Mouse (Mus musculus): ENCODE data around the gene Abcb8. TPM values are rescaled to one million over a fixed set of nuclear protein-coding genes. Genes with fewer than 3 reads are reported as not detected.

Gene Abcb8
- total and polyA plus RNA-seq, 3 experiments: 76.9 to 124 TPM; not detected in 1

GRCm38 (mm10) chr5:24387264-24388241, 5.9 kb upstream of the Abcb8 start:
- Histone ChIP-seq H3K27me3 (ENCODE audit: control insufficient read depth in 1 of 2, insufficient read depth in 2 of 2, low read length in 2 of 2) (no peaks in the 10 kb centered on the region), H3K4me3 (ENCODE audit: control insufficient read depth in 1 of 2, insufficient read depth in 1 of 2, low read depth in 2 of 2, low read length in 2 of 2) (peak overlapping the region; percentile 69 to 76), H3K36me3 (ENCODE audit: control insufficient read depth in 1 of 2, insufficient read depth in 2 of 2, low read length in 2 of 2) (peaks cover 0 to 29% of the 10 kb centered on the region in 2 experiments; a peak in 2 of 4 replicates), H3K79me2 (ENCODE audit: control insufficient read depth, insufficient read depth, low read length, poor library complexity) (peaks cover 29% of the 10 kb centered on the region), H3K9me3 (replicated peaks; ENCODE audit: insufficient read depth, low read length) (no peaks in the 10 kb centered on the region), H3K27ac (ENCODE audit: control insufficient read depth, low read depth, low read length) (peak overlapping the region; percentile 89), H3K9ac (ENCODE audit: control insufficient read depth, low read depth, low read length, poor library complexity, severe bottlenecking) (peak overlapping the region; percentile 77), H3K4me1 (ENCODE audit: control insufficient read depth in 1 of 2, insufficient read depth in 2 of 2, low read length in 2 of 2) (peaks cover 5 to 45% of the 10 kb centered on the region in 2 experiments)
- peak; percentile 84 for DNase-seq (ENCODE audit: low read depth, low spot score)
- TF ChIP-seq POLR2A (IDR thresholded peaks at IDR 0.05; ENCODE audit: control insufficient read depth in 1 of 2, insufficient read depth in 1 of 2, low read depth in 1 of 2, low read length in 2 of 2, poor library complexity in 1 of 2) (peak; percentile 48 to 58; a peak in 3 of 4 replicates), CHD1 (IDR thresholded peaks at IDR 0.05; ENCODE audit: low read depth, low read length) (no peak), RAD21 (IDR thresholded peaks at IDR 0.05; ENCODE audit: low read depth, low read length) (peak; percentile 26), NELFE (IDR thresholded peaks at IDR 0.05; ENCODE audit: low read depth, low read length) (peak; percentile 78), ELF1 (IDR thresholded peaks at IDR 0.05; ENCODE audit: low read depth, low read length) (no peak), GABPA (IDR thresholded peaks at IDR 0.05; ENCODE audit: low read depth, low read length) (no peak), POLR2AphosphoS2 (IDR thresholded peaks at IDR 0.05; ENCODE audit: low read length) (no peak; the same call in 1 of the 2 replicates), TCF12 (IDR thresholded peaks at IDR 0.05; ENCODE audit: low read depth, low read length) (peak; percentile 24; the same call in 1 of the 2 replicates), UBTF (IDR thresholded peaks at IDR 0.05; ENCODE audit: borderline replicate concordance, insufficient read depth, low read depth, low read length) (peak; percentile 86; the same call in 1 of the 2 replicates), MAZ (IDR thresholded peaks at IDR 0.05; ENCODE audit: low read depth, low read length) (no peak), USF2 (IDR thresholded peaks at IDR 0.05; ENCODE audit: borderline replicate concordance in 1 of 2, insufficient read depth in 1 of 2, low read depth in 1 of 2, low read length in 2 of 2) (no peak), MAX (IDR thresholded peaks at IDR 0.05; ENCODE audit: low read length) (peak; percentile 90), HCFC1 (IDR thresholded peaks at IDR 0.05; ENCODE audit: low read depth, low read length) (peak; percentile 16; the same call in 1 of the 2 replicates), TAL1 (IDR thresholded peaks at IDR 0.05; ENCODE audit: low read length) (no peak), MAFK (IDR thresholded peaks at IDR 0.05; ENCODE audit: borderline replicate concordance, low read depth, low read length) (no peak), KAT2A (conservative IDR thresholded peaks at IDR 0.05; ENCODE audit: low read depth, low read length) (no peak; the same call in 1 of the 2 replicates), ZMIZ1 (IDR thresholded peaks at IDR 0.05; ENCODE audit: low read depth, low read length) (peak; percentile 57; the same call in 1 of the 2 replicates), POLR2AphosphoS5 (IDR thresholded peaks at IDR 0.05; ENCODE audit: borderline replicate concordance, low read depth, low read length) (no peak), E2F4 (IDR thresholded peaks at IDR 0.05; ENCODE audit: borderline replicate concordance, low read depth, low read length) (no peak), ZKSCAN1 (IDR thresholded peaks at IDR 0.05; ENCODE audit: low read depth, low read length) (no peak), MXI1 (IDR thresholded peaks at IDR 0.05; ENCODE audit: low read depth, low read length) (peak; percentile 92), BHLHE40 (IDR thresholded peaks at IDR 0.05; ENCODE audit: borderline replicate concordance, low read depth, low read length) (no peak), CTCF (IDR thresholded peaks at IDR 0.05 in 2 of 3, conservative IDR thresholded peaks at IDR 0.05 in 1 of 3; ENCODE audit: control insufficient read depth in 1 of 3, insufficient read depth in 1 of 3, low read depth in 2 of 3, low read length in 3 of 3, poor library complexity in 1 of 3, severe bottlenecking in 1 of 3) (peak in 2 of 3 experiments; percentile 43 to 46; a peak in 4 of 6 replicates), MYB (IDR thresholded peaks at IDR 0.05; ENCODE audit: low read depth, low read length) (no peak), USF1 (IDR thresholded peaks at IDR 0.05; ENCODE audit: low read depth, low read length) (peak; percentile 75), TBP (IDR thresholded peaks at IDR 0.05; ENCODE audit: low read depth, low read length) (no peak), SIN3A (IDR thresholded peaks at IDR 0.05; ENCODE audit: low read length) (peak; percentile 75; the same call in 1 of the 2 replicates), GATA1 (IDR thresholded peaks at IDR 0.05; ENCODE audit: low read depth, low read length) (no peak), CHD2 (IDR thresholded peaks at IDR 0.05; ENCODE audit: low read length) (no peak), ZC3H11A (IDR thresholded peaks at IDR 0.05; ENCODE audit: low read depth, low read length) (no peak), MYC (IDR thresholded peaks at IDR 0.05; ENCODE audit: low read depth, low read length) (peak; percentile 91), SMC3 (IDR thresholded peaks at IDR 0.05; ENCODE audit: low read depth, low read length) (peak; percentile 51), ZNF384 (IDR thresholded peaks at IDR 0.05; ENCODE audit: low read depth, low read length) (no peak), JUND (IDR thresholded peaks at IDR 0.05; ENCODE audit: low read depth, low read length) (no peak), MEF2A (IDR thresholded peaks at IDR 0.05; ENCODE audit: extremely low read depth, insufficient replicate concordance, low read depth, low read length, poor library complexity, severe bottlenecking) (no peak)
